Mouse (Mus musculus) neural tube, embryonic 14.5 days (tissue): ENCODE measurements around the gene Nhej1. TPM values are rescaled to one million over a fixed set of nuclear protein-coding genes. Genes with fewer than 3 reads are reported as not detected.

Experiments
- ATAC-seq: fragments of 200-750 bp; cut with Nextera tagmentation; 2 replicates; pipeline ENCODE4 v1.8.0; 2017; ENCODE audit warnings: low read depth, mild to moderate bottlenecking, moderate TSS enrichment, moderate library complexity
- H3K27ac ChIP-seq: fragments of 300-500 bp; sonication (generic); 2 replicates; pipeline ENCODE4 v1.5.1; 2014; ENCODE audit warnings: low read depth, mild to moderate bottlenecking, control low read depth, low read length, moderate library complexity, mixed read lengths
- H3K27me3 ChIP-seq: fragments of 300-500 bp; sonication (generic); 2 replicates; pipeline ENCODE4 v1.6.1; 2014; ENCODE audit warnings: low read length; ENCODE audit not compliant: control insufficient read depth, insufficient read depth
- H3K36me3 ChIP-seq: fragments of 300-500 bp; sonication (generic); 2 replicates; pipeline ENCODE4 v1.6.1; 2014; ENCODE audit warnings: low read length, mixed read lengths; ENCODE audit not compliant: control insufficient read depth, insufficient read depth
- H3K4me1 ChIP-seq: fragments of 300-500 bp; sonication (generic); 2 replicates; pipeline ENCODE4 v1.6.1; 2014; ENCODE audit warnings: low read length; ENCODE audit not compliant: control insufficient read depth, insufficient read depth
- H3K4me2 ChIP-seq: fragments of 300-500 bp; sonication (generic); 2 replicates; pipeline ENCODE4 v1.6.1; 2014; ENCODE audit warnings: mild to moderate bottlenecking, low read depth, low read length, control low read depth
- H3K4me3 ChIP-seq: fragments of 300-500 bp; sonication (generic); 2 replicates; pipeline ENCODE4 v1.5.1; 2014; ENCODE audit warnings: low read depth, low read length, control low read depth, mixed read lengths
- H3K9ac ChIP-seq: fragments of 300-500 bp; sonication (generic); replicated peaks from 2 replicates; pipeline ENCODE4 v1.6.1; 2014; ENCODE audit warnings: low read depth, mild to moderate bottlenecking, control low read depth, low read length, mixed read lengths
- H3K9me3 ChIP-seq: fragments of 300-500 bp; sonication (generic); 2 replicates; pipeline ENCODE4 v1.6.1; 2016; ENCODE audit warnings: low read length; ENCODE audit not compliant: control insufficient read depth
- WGBS: fragments of 180-500 bp; shearing (Covaris S2); extraction: QIAGEN DNeasy Blood & Tissue Kit; methylation state at CpG from one replicate; pipeline ENCODE4 v1.1.7; 2014; 5-methylcytosine and 5-hydroxymethylcytosine counted together
- polyA plus RNA-seq: library from polyadenylated mRNA; unstranded; fragments of >200 nt; fragmentation: Nextera tagmentation; extraction: Ambion mirVana; gene quantifications from 2 replicates; pipeline ENCODE4 v1.2.1, GENCODE M21; 2014

The Nhej1 gene
- polyA plus RNA-seq, 1 experiment from 2014 or later, result 6.1 TPM

- ATAC-seq, result no peak
- Histone ChIP-seq H3K27me3 (no peaks in the 10 kb centered on the region), H3K4me1 (no peaks in the 10 kb centered on the region), H3K4me3 (no peak overlapping the region), H3K9me3 (no peaks in the 10 kb centered on the region), H3K9ac (no peak overlapping the region), H3K4me2 (no peak overlapping the region), H3K36me3 (no peaks in the 10 kb centered on the region), H3K27ac (no peak overlapping the region)
- WGBS, result 56% methylated on average over 4 of the region's 4 CpGs
Observed at GRCm38 (mm10) chr1:74971353-74972050, 153.5 kb downstream of the Nhej1 start.

GRCm38 (mm10) chr1:74967962-74968580 is 156.9 kb downstream of the Nhej1 start:
- H3K27ac ChIP-seq, result no peak overlapping the region
- ATAC-seq, result no peak
- 76% methylated on average over 8 of the region's 8 CpGs for WGBS

GRCm38 (mm10) chr1:74964494-74965215 is 160.3 kb downstream of the Nhej1 start:
- 0 out of 2 replicates have a peak, but pooled peaks cover 5% of the 10 kb centered on the region for H3K4me1 ChIP-seq
- H3K27ac ChIP-seq, result no peak overlapping the region
- no peak overlapping the region for H3K4me3 ChIP-seq
- ATAC-seq, result no peak; the same call in 1 of the 2 replicates
- H3K4me2 ChIP-seq, result peak overlapping the region; percentile 37; the same call in 1 of the 2 replicates
- WGBS, result 6% methylated on average over 16 of the region's 16 CpGs
- peaks cover 3% of the 10 kb centered on the region; the same call in 1 of the 2 replicates for H3K27me3 ChIP-seq
- no peaks in the 10 kb centered on the region for H3K36me3 ChIP-seq
- H3K9ac ChIP-seq, result no peak overlapping the region
- no peaks in the 10 kb centered on the region for H3K9me3 ChIP-seq

More at GRCm38 (mm10) chr1:74967962-74968580, 156.9 kb downstream of the Nhej1 start:
- Histone ChIP-seq H3K9ac (no peak overlapping the region), H3K4me1 (0 out of 2 replicates have a peak, but pooled peaks cover 5% of the 10 kb centered on the region), H3K4me2 (no peak overlapping the region), H3K27me3 (peaks cover 3% of the 10 kb centered on the region; the same call in 1 of the 2 replicates), H3K36me3 (no peaks in the 10 kb centered on the region), H3K9me3 (no peaks in the 10 kb centered on the region), H3K4me3 (no peak overlapping the region)

DNA sequence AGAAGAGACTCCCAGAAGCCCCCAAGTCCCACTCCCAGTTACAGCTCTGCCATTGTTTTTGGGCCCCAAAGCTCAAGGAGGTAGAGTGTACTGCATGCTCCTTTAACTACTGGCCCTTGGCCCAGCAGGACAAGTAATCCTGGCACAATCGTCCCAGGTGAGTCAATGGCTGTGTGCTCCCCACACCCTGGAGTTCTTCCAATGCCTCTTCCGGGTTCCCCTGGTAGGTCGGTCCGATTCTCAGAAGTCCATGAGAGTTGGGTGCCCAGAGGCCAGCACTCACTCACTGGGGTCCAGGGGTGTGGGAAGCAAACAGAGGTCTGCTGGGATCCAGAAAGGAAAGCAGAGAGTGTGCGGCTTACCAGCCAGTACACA is 162.2 kb downstream of the Nhej1 start:
- Histone ChIP-seq H3K27me3 (peaks cover 3% of the 10 kb centered on the region; the same call in 1 of the 2 replicates), H3K9me3 (no peaks in the 10 kb centered on the region), H3K4me1 (0 out of 2 replicates have a peak, but pooled peaks cover 5% of the 10 kb centered on the region), H3K4me2 (no peak overlapping the region), H3K9ac (no peak overlapping the region), H3K36me3 (no peaks in the 10 kb centered on the region), H3K4me3 (no peak overlapping the region), H3K27ac (no peak overlapping the region)
- no peak for ATAC-seq
- WGBS, result 86% methylated on average over 5 of the region's 5 CpGs

- Histone ChIP-seq H3K4me1 (0 out of 2 replicates have a peak, but pooled peaks cover 5% of the 10 kb centered on the region), H3K9me3 (no peaks in the 10 kb centered on the region), H3K9ac (no peak overlapping the region), H3K36me3 (no peaks in the 10 kb centered on the region), H3K27me3 (peaks cover 3% of the 10 kb centered on the region; the same call in 1 of the 2 replicates), H3K4me3 (no peak overlapping the region), H3K27ac (no peak overlapping the region), H3K4me2 (no peak overlapping the region)
- ATAC-seq, result no peak
- WGBS, result 65% methylated on average over 5 of the region's 5 CpGs
Observed at GRCm38 (mm10) chr1:74962126-74962852, 162.7 kb downstream of the Nhej1 start.

GRCm38 (mm10) chr1:74961722-74962121 is 163.3 kb downstream of the Nhej1 start:
- H3K27ac ChIP-seq, result no peak overlapping the region
- H3K27me3 ChIP-seq, result peaks cover 3% of the 10 kb centered on the region; the same call in 1 of the 2 replicates
- ATAC-seq, result no peak
- H3K9me3 ChIP-seq, result no peaks in the 10 kb centered on the region
- H3K36me3 ChIP-seq, result no peaks in the 10 kb centered on the region
- H3K4me3 ChIP-seq, result no peak overlapping the region
- H3K4me1 ChIP-seq, result 0 out of 2 replicates have a peak, but pooled peaks cover 5% of the 10 kb centered on the region
- 91% methylated on average over 7 of the region's 7 CpGs for WGBS
- H3K4me2 ChIP-seq, result no peak overlapping the region
- H3K9ac ChIP-seq, result no peak overlapping the region

DNA sequence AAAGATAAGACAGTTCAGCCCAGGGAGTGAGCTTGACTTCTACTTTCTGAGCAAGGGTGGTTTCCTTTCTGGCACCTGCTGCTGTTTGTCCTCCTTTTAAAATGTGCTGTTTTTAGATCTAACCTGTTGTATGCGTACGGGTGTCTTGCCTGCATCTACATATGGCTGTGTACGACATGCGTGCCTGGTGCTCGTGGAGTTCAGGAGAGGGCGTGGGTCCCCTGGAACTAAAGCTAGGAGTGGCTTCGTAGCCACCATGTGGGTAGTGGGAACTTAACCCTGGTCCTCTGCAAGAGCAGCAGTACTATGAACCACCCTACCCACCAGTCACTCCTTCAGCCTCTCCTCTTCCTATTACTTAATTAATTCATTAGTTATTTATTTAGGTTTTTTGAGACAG is 164.9 kb downstream of the Nhej1 start:
- Histone ChIP-seq H3K9ac (no peak overlapping the region), H3K36me3 (no peaks in the 10 kb centered on the region), H3K27ac (no peak overlapping the region), H3K4me2 (no peak overlapping the region), H3K27me3 (peaks cover 3% of the 10 kb centered on the region; the same call in 1 of the 2 replicates), H3K4me3 (no peak overlapping the region), H3K4me1 (0 out of 2 replicates have a peak, but pooled peaks cover 5% of the 10 kb centered on the region), H3K9me3 (no peaks in the 10 kb centered on the region)
- ATAC-seq, result no peak
- WGBS, result 91% methylated on average over 7 of the region's 7 CpGs

DNA sequence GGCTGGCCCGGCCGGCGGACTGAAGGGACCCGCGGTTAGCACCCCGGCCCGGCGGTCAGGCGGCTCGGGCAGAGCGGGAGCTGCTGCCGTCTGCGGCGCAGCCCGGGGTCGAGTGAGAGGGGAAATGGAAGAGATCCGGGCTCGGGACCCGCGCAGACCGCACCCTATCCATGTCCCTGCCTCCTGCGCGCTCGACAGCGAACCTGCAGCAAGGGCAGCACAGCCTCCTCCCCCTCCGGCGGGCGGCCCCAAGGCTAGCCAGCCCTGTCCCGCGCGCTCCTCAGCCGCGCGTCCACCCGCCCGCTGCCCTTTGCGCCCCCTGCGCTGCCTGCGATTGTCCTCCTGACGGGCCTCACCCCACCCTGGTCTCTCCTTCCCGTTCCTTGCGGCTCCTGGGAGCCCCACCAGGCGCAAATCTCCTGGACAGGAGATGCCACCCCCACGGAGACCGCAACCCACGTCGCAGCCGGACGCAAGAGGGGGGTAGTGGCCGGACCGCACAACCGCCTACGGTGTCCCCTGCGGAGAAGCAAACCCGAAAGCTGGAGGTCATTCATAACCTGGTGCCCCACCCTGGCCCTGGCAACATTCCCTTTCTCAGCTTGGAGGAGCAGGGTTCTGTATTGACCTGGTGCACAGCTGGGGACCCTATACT is 173.3 kb downstream of the Nhej1 start, which contains the start of gene Ihh:
Gene Ihh (minus strand): TSS at position 117 of the 655 bp plus-strand sequence.
- ATAC-seq, result no peak
- peaks cover 68% of the 10 kb centered on the region for H3K27me3 ChIP-seq
- peak within 1 kb of the TSS; percentile 52 for H3K4me2 ChIP-seq
- H3K4me1 ChIP-seq, result peaks cover 23% of the 10 kb centered on the region; the same call in 1 of the 2 replicates
- H3K9ac ChIP-seq, result peak within 1 kb of the TSS; percentile 25; the same call in 1 of the 2 replicates
- no peaks in the 10 kb centered on the region for H3K9me3 ChIP-seq
- no peaks in the 10 kb centered on the region for H3K36me3 ChIP-seq
- no peak within 1 kb of the TSS for H3K27ac ChIP-seq
- peak within 1 kb of the TSS; percentile 24 for H3K4me3 ChIP-seq
- WGBS, result 3% methylated on average over 20 of the region's 55 CpGs
